Mouse (Mus musculus): ENCODE data around the gene Fzr1.

Fzr1 gene

GRCm38 (mm10) chr10:81328386-81328785, 49.9 kb downstream of the Fzr1 start, which contains the start of gene Tbxa2r:
TSS of gene Tbxa2r (plus strand) at chr10:81328731.
- no peak for DNase-seq (ENCODE audit: low read depth)

GRCm38 (mm10) chr10:81327959-81328358, 50.4 kb downstream of the Fzr1 start:
- no peak for DNase-seq (ENCODE audit: low read depth)

GRCm38 (mm10) chr10:81326858-81327257, 51.5 kb downstream of the Fzr1 start:
- no peak for DNase-seq (ENCODE audit: low read depth)

- DNase-seq (ENCODE audit: low read depth): no peak
Measured at GRCm38 (mm10) chr10:81325781-81326180, 52.5 kb downstream of the Fzr1 start.

- no peak for DNase-seq (ENCODE audit: low read depth)
Measured at GRCm38 (mm10) chr10:81325176-81325575, 53.1 kb downstream of the Fzr1 start.

- DNase-seq (ENCODE audit: low read depth): no peak
Measured at GRCm38 (mm10) chr10:81323791-81324530, 54.4 kb downstream of the Fzr1 start.

GRCm38 (mm10) chr10:81323141-81323775, 55.1 kb downstream of the Fzr1 start:
- no peak for DNase-seq (ENCODE audit: low read depth)

- DNase-seq (ENCODE audit: low read depth): no peak
Measured at GRCm38 (mm10) chr10:81322444-81322843, 55.9 kb downstream of the Fzr1 start.

- peak; percentile 50 for DNase-seq (ENCODE audit: low read depth)
Measured at GRCm38 (mm10) chr10:81321436-81321835, 56.9 kb downstream of the Fzr1 start.

- DNase-seq (ENCODE audit: low read depth): peak; percentile 100
Measured at GRCm38 (mm10) chr10:81320550-81321347, 57.6 kb downstream of the Fzr1 start, which contains the start of gene Cactin. TSS of gene Cactin (plus strand) at chr10:81321103.

GRCm38 (mm10) chr10:81319741-81320549, 58.4 kb downstream of the Fzr1 start:
- peak; percentile 100 for DNase-seq (ENCODE audit: low read depth)

- peak; percentile 60 for DNase-seq (ENCODE audit: low read depth)
Measured at GRCm38 (mm10) chr10:81319330-81319699, 59.0 kb downstream of the Fzr1 start.

- peak; percentile 68 for DNase-seq (ENCODE audit: low read depth)
Measured at GRCm38 (mm10) chr10:81318589-81319329, 59.6 kb downstream of the Fzr1 start.

- no peak for DNase-seq (ENCODE audit: low read depth)
Measured at GRCm38 (mm10) chr10:81317273-81317672, 61.0 kb downstream of the Fzr1 start.

- peak; percentile 52 for DNase-seq (ENCODE audit: low read depth)
Measured at GRCm38 (mm10) chr10:81316338-81317060, 61.8 kb downstream of the Fzr1 start.

Data from NIH3T3 (cell line).